10 mouse cellular contexts compared by ENCODE assay signal in genomic region chr16:29883252-29883992, GRCm38 (mm10).
A peak's percentile ranks its signal among the peaks of the same experiment; 100 is the strongest.
DNase-seq lines count a peak whose midpoint lies in the region; ATAC-seq lines count a peak whose summit lies in the region.
"Had no signal": no experiment of that assay in that cellular context is flagged by ENCODE, and none has a peak within 500 bp of the region (broad histone marks: within the 10 kb centered on the region; RNA-seq: fewer than 3 reads in every experiment).

No protein-coding gene starts in this region.

- H3K27me3 ChIP-seq in forebrain, embryonic 16.5 days (replicated peaks; ENCODE audit: control insufficient read depth, insufficient read depth, low read length) = no peaks in the 10 kb centered on the region
- peaks cover 6% of the 10 kb centered on the region; the same call in 1 of the 2 replicates for H3K27me3 ChIP-seq in midbrain, embryonic 11.5 days (ENCODE audit: control insufficient read depth, insufficient read depth, low read length)

- H3K4me1 ChIP-seq in forebrain, embryonic 16.5 days (replicated peaks; ENCODE audit: control insufficient read depth, insufficient read depth, low read length) = peaks cover 25% of the 10 kb centered on the region
- H3K4me1 ChIP-seq in midbrain, embryonic 11.5 days (ENCODE audit: control insufficient read depth, insufficient read depth, low read length) = peaks cover 17% of the 10 kb centered on the region

- H3K9me3 ChIP-seq in forebrain, embryonic 16.5 days (ENCODE audit: control insufficient read depth, low read length) = 0 out of 2 replicates have a peak, but pooled peaks cover 3% of the 10 kb centered on the region
- no peaks in the 10 kb centered on the region for H3K9me3 ChIP-seq in midbrain, embryonic 11.5 days (ENCODE audit: control insufficient read depth, low read length)

- intact Hi-C loops in gastrocnemius, postnatal 36 days (cut with DNase I) = loop anchor here (5.0 kb wide), 2 partner anchors 59 to 151 kb away; no protein-coding TSS in a partner anchor

- H3K27ac ChIP-seq in forebrain, embryonic 16.5 days (ENCODE audit: low read length) = peak overlapping the region; percentile 51
- no peak overlapping the region for H3K27ac ChIP-seq in midbrain, embryonic 11.5 days (ENCODE audit: low read depth, low read length)

- no peak overlapping the region for H3K4me3 ChIP-seq in forebrain, embryonic 16.5 days (replicated peaks; ENCODE audit: low read length)
- H3K4me3 ChIP-seq in midbrain, embryonic 11.5 days (ENCODE audit: low read depth, low read length) = no peak overlapping the region
- H3K4me3 ChIP-seq: erythroblast, embryonic 14.5 days had no signal

- no peaks in the 10 kb centered on the region for H3K36me3 ChIP-seq in forebrain, embryonic 16.5 days (ENCODE audit: control insufficient read depth, insufficient read depth)
- no peaks in the 10 kb centered on the region for H3K36me3 ChIP-seq in midbrain, embryonic 11.5 days (ENCODE audit: control insufficient read depth, insufficient read depth, low read length)

- H3K9ac ChIP-seq in forebrain, embryonic 16.5 days (replicated peaks; ENCODE audit: low read depth, low read length) = peak overlapping the region; percentile 18; the same call in 1 of the 2 replicates
- no peak overlapping the region for H3K9ac ChIP-seq in midbrain, embryonic 11.5 days (ENCODE audit: low read length)
- H3K9ac ChIP-seq: liver, postnatal 0 days had no signal

- DNase-seq in 3T3-L1 (ENCODE audit: low read depth, low spot score) = peak; percentile 36
- peak; percentile 58 for DNase-seq in ZHBTc4 (ENCODE audit: low read depth, low spot score)
- DNase-seq in midbrain, embryonic 11.5 days (ENCODE audit: low spot score, missing footprints) = peak; percentile 89
- no peak for DNase-seq in gastrocnemius, adult 18-20 months (ENCODE audit: low spot score)
- no peak for DNase-seq in gastrocnemius, postnatal 36 days
- no peak for DNase-seq in cerebellum, adult 11-12 months
- no peak for DNase-seq in adrenal gland, adult 2 months

- 5% methylated on average over 10 of the region's 10 CpGs for WGBS in forebrain, embryonic 16.5 days
- 11% methylated on average over 10 of the region's 10 CpGs for whole genome bisulfite sequencing in midbrain, embryonic 11.5 days

- ATAC-seq in forebrain, embryonic 16.5 days = peak; percentile 81
- ATAC-seq in midbrain, embryonic 11.5 days (ENCODE audit: low FRiP score) = peak; percentile 65

- H3K4me2 ChIP-seq in forebrain, embryonic 16.5 days (ENCODE audit: low read length) = 0 out of 2 replicates have a peak overlapping the region, but pooled peaks have one; percentile 5
- no peak overlapping the region for H3K4me2 ChIP-seq in midbrain, embryonic 11.5 days

Comparison
In these comparisons a context has a peak if more than half of its experiments do, and no peak if none do; other contexts are left out.
1. DNase-seq: peak in 3T3-L1 (single experiment), ZHBTc4 (single experiment) and midbrain, embryonic 11.5 days (single experiment); none in gastrocnemius, adult 18-20 months (single experiment), gastrocnemius, postnatal 36 days (0 of 2), cerebellum, adult 11-12 months (single experiment) and adrenal gland, adult 2 months (single experiment).